Mouse (Mus musculus) lung, postnatal 0 days (tissue): ENCODE measurements around the gene Farsb.

Experiments
- CTCF ChIP-seq: IDR thresholded peaks from 2 replicates; pipeline ENCODE4 v1.5.1; 2016; ENCODE audit warnings: antibody characterized with exemption, mild to moderate bottlenecking
- EP300 ChIP-seq: IDR thresholded peaks from 2 replicates; pipeline ENCODE4 v1.6.1; 2016; ENCODE audit warnings: antibody characterized with exemption, mild to moderate bottlenecking, control low read depth

DNA sequence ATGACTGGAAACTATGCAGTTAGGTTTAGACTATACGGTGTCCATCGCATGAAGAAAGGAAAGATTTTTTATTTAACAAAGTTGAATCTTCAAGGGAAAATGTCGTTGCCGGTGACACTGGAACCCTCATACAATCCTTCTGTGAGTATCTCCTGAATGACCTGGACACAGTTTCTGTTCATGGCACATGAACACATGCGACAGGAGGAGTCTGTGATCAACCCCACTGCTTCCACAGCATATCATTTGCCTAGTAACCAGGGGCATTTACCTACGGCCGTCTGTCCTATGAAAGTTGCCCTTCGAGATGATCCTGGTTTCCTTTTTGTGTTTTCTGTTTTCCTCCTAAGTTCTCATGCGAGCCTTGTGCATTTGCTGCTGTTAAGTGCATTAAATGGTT, 55.2 kb downstream of the Farsb start:
- no peak for TF ChIP-seq CTCF
- TF ChIP-seq EP300 = no peak
